Mouse (Mus musculus): ENCODE measurements around the gene Olfr885.

Olfr885 gene

GRCm38 (mm10) chr9:38061022-38061421, at the start of gene Olfr885:
Gene Olfr885, plus strand, starts transcription at chr9:38061322.
- no peak for DNase-seq (ENCODE audit: low spot score)

- no peak for DNase-seq (ENCODE audit: low spot score)
These were observed 35.6 kb upstream of the Olfr885 start, which contains the start of gene Olfr883 for GRCm38 (mm10) chr9:38025508-38025907. Gene Olfr883, plus strand, starts transcription at chr9:38025808.

GRCm38 (mm10) chr9:38046255-38046654, 14.9 kb upstream of the Olfr885 start, which contains the start of gene Olfr884:
Gene Olfr884, plus strand, starts transcription at chr9:38046555.
- DNase-seq (ENCODE audit: low spot score): no peak

GRCm38 (mm10) chr9:38083772-38084171, 22.6 kb downstream of the Olfr885 start, which contains the start of gene Olfr887:
Gene Olfr887, plus strand, starts transcription at chr9:38084072.
- no peak for DNase-seq (ENCODE audit: low spot score)

- DNase-seq (ENCODE audit: low spot score): no peak
These were observed 46.7 kb downstream of the Olfr885 start, which contains the start of gene Olfr888 for GRCm38 (mm10) chr9:38107828-38108227. Gene Olfr888, plus strand, starts transcription at chr9:38108128.
